Mouse (Mus musculus): ENCODE data around the gene Rbm24. TPM values are rescaled to one million over a fixed set of nuclear protein-coding genes. Genes with fewer than 3 reads are reported as not detected.

Gene Rbm24
- polyA plus RNA-seq, 1 experiment, result not detected

- no peak overlapping the region for H3K4me3 ChIP-seq (replicated peaks)
- no peaks in the 10 kb centered on the region for H3K4me1 ChIP-seq
- H3K36me3 ChIP-seq (replicated peaks; ENCODE audit: low read length), result no peaks in the 10 kb centered on the region
- TF ChIP-seq GATA1 (IDR thresholded peaks at IDR 0.05; ENCODE audit: borderline replicate concordance, low read length) (no peak), FLI1 (IDR thresholded peaks at IDR 0.05; ENCODE audit: low read length) (no peak)
- H3K9me3 ChIP-seq, result peaks cover 13% of the 10 kb centered on the region
- H3K27me3 ChIP-seq (replicated peaks), result peaks cover 2% of the 10 kb centered on the region
These were observed 41.3 kb downstream of the Rbm24 start for GRCm38 (mm10) chr13:46459546-46459945.

GRCm38 (mm10) chr13:46462280-46462679 lies 44.0 kb downstream of the Rbm24 start:
- Histone ChIP-seq H3K27me3 (replicated peaks) (peaks cover 2% of the 10 kb centered on the region), H3K4me1 (peaks cover 3% of the 10 kb centered on the region), H3K4me3 (replicated peaks) (no peak overlapping the region), H3K36me3 (replicated peaks; ENCODE audit: low read length) (no peaks in the 10 kb centered on the region), H3K9me3 (peaks cover 9% of the 10 kb centered on the region; the same call in 1 of the 2 replicates)
- no peak for TF ChIP-seq FLI1 (IDR thresholded peaks at IDR 0.05; ENCODE audit: low read length)
- TF ChIP-seq GATA1 (IDR thresholded peaks at IDR 0.05; ENCODE audit: borderline replicate concordance, low read length), result no peak

GRCm38 (mm10) chr13:46463764-46464163 lies 45.5 kb downstream of the Rbm24 start:
- TF ChIP-seq FLI1 (IDR thresholded peaks at IDR 0.05; ENCODE audit: low read length) (no peak), GATA1 (IDR thresholded peaks at IDR 0.05; ENCODE audit: borderline replicate concordance, low read length) (no peak)
- H3K36me3 ChIP-seq (replicated peaks; ENCODE audit: low read length), result no peaks in the 10 kb centered on the region
- H3K27me3 ChIP-seq (replicated peaks), result no peaks in the 10 kb centered on the region
- H3K4me1 ChIP-seq, result peaks cover 15% of the 10 kb centered on the region
- H3K4me3 ChIP-seq (replicated peaks), result no peak overlapping the region
- H3K9me3 ChIP-seq, result 0 out of 2 replicates have a peak, but pooled peaks cover 4% of the 10 kb centered on the region

GRCm38 (mm10) chr13:46468251-46468650 lies 50.0 kb downstream of the Rbm24 start:
- TF ChIP-seq GATA1 (IDR thresholded peaks at IDR 0.05; ENCODE audit: borderline replicate concordance, low read length) (no peak), FLI1 (IDR thresholded peaks at IDR 0.05; ENCODE audit: low read length) (no peak)
- peaks cover 4% of the 10 kb centered on the region; the same call in 1 of the 2 replicates for H3K9me3 ChIP-seq
- H3K4me3 ChIP-seq (replicated peaks), result peak overlapping the region; percentile 44
- no peaks in the 10 kb centered on the region for H3K27me3 ChIP-seq (replicated peaks)
- H3K36me3 ChIP-seq (replicated peaks; ENCODE audit: low read length), result no peaks in the 10 kb centered on the region
- H3K4me1 ChIP-seq, result peaks cover 15% of the 10 kb centered on the region

GRCm38 (mm10) chr13:46469536-46469935 lies 51.3 kb downstream of the Rbm24 start:
- H3K4me1 ChIP-seq, result peaks cover 15% of the 10 kb centered on the region
- peaks cover 4% of the 10 kb centered on the region; the same call in 1 of the 2 replicates for H3K9me3 ChIP-seq
- no peaks in the 10 kb centered on the region for H3K27me3 ChIP-seq (replicated peaks)
- no peak overlapping the region for H3K4me3 ChIP-seq (replicated peaks)
- TF ChIP-seq GATA1 (IDR thresholded peaks at IDR 0.05; ENCODE audit: borderline replicate concordance, low read length) (no peak), FLI1 (IDR thresholded peaks at IDR 0.05; ENCODE audit: low read length) (no peak)
- no peaks in the 10 kb centered on the region for H3K36me3 ChIP-seq (replicated peaks; ENCODE audit: low read length)

Other genes with a start within 250 kb of the Rbm24 start
- gene Stmnd1, start 144.7 kb upstream of the Rbm24 start, polyA plus RNA-seq (2012; ENCODE audit: insufficient read depth, low replicate concordance), result not detected in 2 replicates
- gene Cap2, start 83.4 kb downstream of the Rbm24 start, polyA plus RNA-seq (2012; ENCODE audit: insufficient read depth, low replicate concordance), result 1.5 TPM in 1 of 2 replicates, not detected in the other